In the genomic region with DNA sequence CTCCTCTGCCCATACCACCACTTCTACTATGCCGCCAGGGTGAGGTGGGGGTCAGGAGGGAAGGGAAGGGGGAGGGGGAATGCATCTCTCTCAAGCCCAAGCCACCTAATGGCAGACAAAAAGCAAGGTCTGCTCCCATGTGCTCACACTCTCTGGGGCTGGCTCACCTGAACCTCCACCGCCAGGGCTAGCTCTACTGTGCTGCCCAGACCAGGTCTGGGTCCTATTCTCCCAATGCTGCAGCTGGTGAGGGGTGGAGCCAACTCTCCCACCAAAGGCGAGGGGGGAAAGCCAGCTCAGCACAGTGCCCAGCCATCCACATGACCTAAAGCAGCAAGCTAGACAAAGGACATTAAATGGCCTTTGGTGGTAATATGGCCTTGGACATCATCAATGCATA, we compare ENCODE assay signal across 20 mouse cellular contexts.
DNase-seq lines count a peak whose midpoint lies in the region; ATAC-seq and TF ChIP-seq lines count a peak whose summit lies in the region.
"Had no signal": no experiment of that assay in that cellular context is flagged by ENCODE, and none has a peak within 500 bp of the region (broad histone marks: within the 10 kb centered on the region; RNA-seq: fewer than 3 reads in every experiment).

No protein-coding gene starts in this region.

- 0 out of 2 replicates have a peak, but pooled peaks cover 7% of the 10 kb centered on the region for H3K9me3 ChIP-seq in limb, embryonic 12.5 days
- 0 out of 2 replicates have a peak, but pooled peaks cover 2% of the 10 kb centered on the region for H3K9me3 ChIP-seq in limb, embryonic 10.5 days (replicated peaks)
- H3K9me3 ChIP-seq in G1E (replicated peaks) = 0 out of 2 replicates have a peak, but pooled peaks cover 3% of the 10 kb centered on the region
- H3K9me3 ChIP-seq: embryonic facial prominence, embryonic 12.5 days; forebrain, embryonic 13.5 days; forebrain, embryonic 15.5 days had no signal

- no peaks in the 10 kb centered on the region for H3K27me3 ChIP-seq in limb, embryonic 12.5 days
- no peaks in the 10 kb centered on the region for H3K27me3 ChIP-seq in limb, embryonic 10.5 days (ENCODE audit: low read depth, poor library complexity, severe bottlenecking)
- H3K27me3 ChIP-seq in G1E (ENCODE audit: insufficient read depth, low read length) = no peaks in the 10 kb centered on the region; the same call in 1 of the 2 replicates
- H3K27me3 ChIP-seq: embryonic facial prominence, embryonic 12.5 days; forebrain, embryonic 13.5 days; forebrain, embryonic 15.5 days; Patski had no signal

- DNase-seq in heart, adult 11 months = peak; percentile 79
- DNase-seq in heart, adult 9 months (ENCODE audit: low spot score in 2 of 2) = no peak
- DNase-seq in limb, embryonic 10.5 days (ENCODE audit: low spot score) = no peak
- no peak for DNase-seq in G1E (ENCODE audit: low spot score)
- no peak for DNase-seq in yolk sac, embryonic 10.5 days (ENCODE audit: low spot score)
- DNase-seq: adrenal gland, adult 8-10 months; adrenal gland, postnatal 14 days; adrenal gland, postnatal 36 days; cerebellum, adult 11-12 months; cerebellum, adult 2 months; cerebellum, adult 9-10 months; cerebellum, postnatal 10 days; cerebellum, postnatal 25 days; forebrain, postnatal 0 days had no signal

- H3K36me3 ChIP-seq in limb, embryonic 12.5 days = no peaks in the 10 kb centered on the region
- H3K36me3 ChIP-seq in limb, embryonic 10.5 days = 0 out of 2 replicates have a peak, but pooled peaks cover 3% of the 10 kb centered on the region
- H3K36me3 ChIP-seq in G1E (replicated peaks) = no peaks in the 10 kb centered on the region
- H3K36me3 ChIP-seq: embryonic facial prominence, embryonic 12.5 days; forebrain, embryonic 15.5 days had no signal

- H3K4me1 ChIP-seq in limb, embryonic 12.5 days (replicated peaks) = peaks cover 5% of the 10 kb centered on the region; the same call in 1 of the 2 replicates
- peaks cover 7% of the 10 kb centered on the region for H3K4me1 ChIP-seq in limb, embryonic 10.5 days
- H3K4me1 ChIP-seq in G1E (ENCODE audit: insufficient read depth, low read depth, low read length) = peaks cover 50% of the 10 kb centered on the region
- H3K4me1 ChIP-seq: forebrain, embryonic 13.5 days; forebrain, embryonic 15.5 days had no signal

- WGBS in limb, embryonic 12.5 days = 76% methylated on average over 3 of the region's 3 CpGs
- 93% methylated on average over 3 of the region's 3 CpGs for WGBS in limb, embryonic 10.5 days

- no peak overlapping the region for H3K27ac ChIP-seq in limb, embryonic 12.5 days
- H3K27ac ChIP-seq in limb, embryonic 10.5 days = no peak overlapping the region
- H3K27ac ChIP-seq: embryonic facial prominence, embryonic 12.5 days; forebrain, embryonic 13.5 days; forebrain, embryonic 15.5 days had no signal

- TF ChIP-seq CTCF in G1E (IDR thresholded peaks at IDR 0.05; ENCODE audit: low read depth, low read length) = no peak

- peak; percentile 52; the same call in 1 of the 2 replicates for ATAC-seq in limb, embryonic 12.5 days (ENCODE audit: insufficient number of reproducible peaks, insufficient read depth, low FRiP score, low TSS enrichment, low read depth)
- no peak for ATAC-seq in G1E (ENCODE audit: extremely low read depth, insufficient number of reproducible peaks, low FRiP score, poor library complexity, severe bottlenecking)
- ATAC-seq: activated CD4-positive, CD25-positive, alpha-beta regulatory T cell, adult 4 months; forebrain, embryonic 13.5 days; forebrain, embryonic 15.5 days; forebrain, postnatal 0 days; Patski had no signal

- no peak overlapping the region for H3K9ac ChIP-seq in limb, embryonic 12.5 days (replicated peaks)
- H3K9ac ChIP-seq: embryonic facial prominence, embryonic 12.5 days; forebrain, embryonic 13.5 days; forebrain, embryonic 15.5 days; forebrain, postnatal 0 days had no signal

- no peak overlapping the region for H3K4me3 ChIP-seq in limb, embryonic 12.5 days (replicated peaks)
- H3K4me3 ChIP-seq in limb, embryonic 10.5 days = no peak overlapping the region
- H3K4me3 ChIP-seq in G1E (ENCODE audit: low read depth, low read length) = 0 out of 2 replicates have a peak overlapping the region, but pooled peaks have one; percentile 7
- H3K4me3 ChIP-seq: embryonic facial prominence, embryonic 12.5 days; forebrain, embryonic 13.5 days; forebrain, embryonic 15.5 days had no signal

- H3K4me2 ChIP-seq in limb, embryonic 12.5 days = no peak overlapping the region
- H3K4me2 ChIP-seq: embryonic facial prominence, embryonic 12.5 days; forebrain, embryonic 13.5 days; forebrain, embryonic 15.5 days had no signal
